9 mouse cellular contexts compared by ENCODE assay signal in genomic region chr9:69092119-69093013, GRCm38 (mm10).
DNase-seq lines count a peak whose midpoint lies in the region; ATAC-seq and TF ChIP-seq lines count a peak whose summit lies in the region.
"Had no signal": no experiment of that assay in that cellular context is flagged by ENCODE, and none has a peak within 500 bp of the region (broad histone marks: within the 10 kb centered on the region; RNA-seq: fewer than 3 reads in every experiment).

No protein-coding gene starts in this region.

- no peak overlapping the region for H3K9ac ChIP-seq in heart, embryonic 15.5 days
- H3K9ac ChIP-seq in lung, embryonic 15.5 days = no peak overlapping the region
- no peak overlapping the region for H3K9ac ChIP-seq in stomach, embryonic 16.5 days (ENCODE audit: low read length)

- H3K9me3 ChIP-seq in embryonic facial prominence, embryonic 10.5 days = no peaks in the 10 kb centered on the region
- H3K9me3 ChIP-seq in heart, embryonic 15.5 days (replicated peaks) = no peaks in the 10 kb centered on the region
- no peaks in the 10 kb centered on the region for H3K9me3 ChIP-seq in lung, embryonic 15.5 days
- no peaks in the 10 kb centered on the region for H3K9me3 ChIP-seq in stomach, embryonic 16.5 days (replicated peaks; ENCODE audit: control insufficient read depth, low read length)

- peak; percentile 91 for ATAC-seq in heart, embryonic 15.5 days (replicated peaks; ENCODE audit: insufficient number of reproducible peaks, insufficient read depth, low FRiP score, low read depth)
- peak; percentile 91 for ATAC-seq in lung, embryonic 15.5 days (ENCODE audit: borderline replicate concordance, extremely low read depth, low FRiP score, low TSS enrichment)
- ATAC-seq in stomach, embryonic 16.5 days (ENCODE audit: insufficient read depth, low FRiP score) = peak; percentile 87

- no peak for TF ChIP-seq CTCF in layer of hippocampus, adult 2 months (conservative IDR thresholded peaks at IDR 0.05)

- 64% methylated on average over 15 of the region's 15 CpGs for WGBS in embryonic facial prominence, embryonic 10.5 days
- 43% methylated on average over 15 of the region's 15 CpGs for WGBS in heart, embryonic 15.5 days
- 37% methylated on average over 15 of the region's 15 CpGs for WGBS in lung, embryonic 15.5 days
- WGBS in stomach, embryonic 16.5 days = 49% methylated on average over 15 of the region's 15 CpGs

- peaks cover 14% of the 10 kb centered on the region for H3K4me1 ChIP-seq in embryonic facial prominence, embryonic 10.5 days
- H3K4me1 ChIP-seq in heart, embryonic 15.5 days (replicated peaks) = peaks cover 13% of the 10 kb centered on the region
- peaks cover 15% of the 10 kb centered on the region for H3K4me1 ChIP-seq in lung, embryonic 15.5 days
- peaks cover 11% of the 10 kb centered on the region for H3K4me1 ChIP-seq in stomach, embryonic 16.5 days (ENCODE audit: control insufficient read depth, insufficient read depth, low read length)

- no peak overlapping the region for H3K4me3 ChIP-seq in embryonic facial prominence, embryonic 10.5 days
- no peak overlapping the region for H3K4me3 ChIP-seq in heart, embryonic 15.5 days
- H3K4me3 ChIP-seq in layer of hippocampus, adult 2 months = no peak overlapping the region
- H3K4me3 ChIP-seq in lung, embryonic 15.5 days = no peak overlapping the region
- H3K4me3 ChIP-seq in stomach, embryonic 16.5 days (replicated peaks; ENCODE audit: low read length) = no peak overlapping the region

- peak overlapping the region; percentile 26 for H3K4me2 ChIP-seq in heart, embryonic 15.5 days
- H3K4me2 ChIP-seq in lung, embryonic 15.5 days = no peak overlapping the region
- 0 out of 2 replicates have a peak overlapping the region, but pooled peaks have one; percentile 6 for H3K4me2 ChIP-seq in stomach, embryonic 16.5 days (ENCODE audit: low read depth, low read length)

- H3K27ac ChIP-seq in embryonic facial prominence, embryonic 10.5 days (replicated peaks) = peak overlapping the region; percentile 51; the same call in 1 of the 2 replicates
- H3K27ac ChIP-seq in heart, embryonic 15.5 days = peak overlapping the region; percentile 77
- H3K27ac ChIP-seq in layer of hippocampus, adult 2 months = peak overlapping the region; percentile 72
- H3K27ac ChIP-seq in lung, embryonic 15.5 days = peak overlapping the region; percentile 72
- H3K27ac ChIP-seq in stomach, embryonic 16.5 days (ENCODE audit: low read length) = peak overlapping the region; percentile 65
- H3K27ac ChIP-seq: macrophage had no signal

- H3K36me3 ChIP-seq in embryonic facial prominence, embryonic 10.5 days (replicated peaks) = no peaks in the 10 kb centered on the region
- H3K36me3 ChIP-seq in heart, embryonic 15.5 days = no peaks in the 10 kb centered on the region
- H3K36me3 ChIP-seq in lung, embryonic 15.5 days = no peaks in the 10 kb centered on the region
- no peaks in the 10 kb centered on the region for H3K36me3 ChIP-seq in stomach, embryonic 16.5 days (ENCODE audit: control insufficient read depth, insufficient read depth, low read length)

- peak; percentile 16 for DNase-seq in CD4-positive helper T cell, adult 2 months (ENCODE audit: low read depth, low spot score)
- peak; percentile 71 to 72 for DNase-seq in adrenal gland, adult 18-20 months (ENCODE audit: low spot score in 2 of 2)
- peak; percentile 23 for DNase-seq in embryonic facial prominence, embryonic 10.5 days (ENCODE audit: low spot score)
- peak; percentile 7 to 13 for DNase-seq in layer of hippocampus, adult 2 months (ENCODE audit: low spot score in 2 of 2)
- no peak for DNase-seq in retina, embryonic 14.5 days (ENCODE audit: low spot score)

- H3K27me3 ChIP-seq in embryonic facial prominence, embryonic 10.5 days (replicated peaks; ENCODE audit: low read depth, poor library complexity, severe bottlenecking) = no peaks in the 10 kb centered on the region
- no peaks in the 10 kb centered on the region for H3K27me3 ChIP-seq in heart, embryonic 15.5 days
- no peaks in the 10 kb centered on the region for H3K27me3 ChIP-seq in lung, embryonic 15.5 days
- H3K27me3 ChIP-seq in stomach, embryonic 16.5 days (ENCODE audit: control insufficient read depth, insufficient read depth, low read length) = no peaks in the 10 kb centered on the region
